Mouse (Mus musculus) forebrain, embryonic 12.5 days (tissue): ENCODE measurements around the gene Was. TPM values are rescaled to one million over a fixed set of nuclear protein-coding genes. Genes with fewer than 3 reads are reported as not detected.
"Not testable (repeated sequence)": the region's sequence is repeated elsewhere in the genome, so short reads cannot be mapped to it uniquely, and the experiment has no call there.

Experiments used
- ATAC-seq: fragments of 200-750 bp; cut with Nextera tagmentation; 2 replicates; pipeline ENCODE4 v1.8.0; 2017; ENCODE audit warnings: moderate TSS enrichment; ENCODE audit not compliant: low FRiP score
- H3K27ac ChIP-seq: fragments of 300-500 bp; sonication (generic); 2 replicates; pipeline ENCODE4 v1.5.1; 2016; ENCODE audit warnings: mild to moderate bottlenecking
- H3K27me3 ChIP-seq: fragments of 300-500 bp; sonication (generic); 2 replicates; pipeline ENCODE4 v1.6.1; 2016; ENCODE audit warnings: mild to moderate bottlenecking
- H3K36me3 ChIP-seq: fragments of 300-500 bp; sonication (generic); replicated peaks from 2 replicates; pipeline ENCODE4 v1.6.1; 2016; ENCODE audit warnings: mild to moderate bottlenecking
- H3K4me1 ChIP-seq: fragments of 300-500 bp; sonication (generic); 2 replicates; pipeline ENCODE4 v1.6.1; 2016
- H3K4me2 ChIP-seq: fragments of 300-500 bp; sonication (generic); 2 replicates; pipeline ENCODE4 v1.6.1; 2016; ENCODE audit warnings: mild to moderate bottlenecking, moderate library complexity
- H3K4me3 ChIP-seq: fragments of 300-500 bp; sonication (generic); replicated peaks from 2 replicates; pipeline ENCODE4 v1.5.1; 2016; ENCODE audit warnings: mild to moderate bottlenecking
- H3K9ac ChIP-seq: fragments of 300-500 bp; sonication (generic); 2 replicates; pipeline ENCODE4 v1.6.1; 2016; ENCODE audit warnings: mild to moderate bottlenecking
- H3K9me3 ChIP-seq: fragments of 300-500 bp; sonication (generic); 2 replicates; pipeline ENCODE4 v1.6.1; 2016
- WGBS: fragments of 180-500 bp; shearing (Covaris S2); methylation state at CpG from one replicate; pipeline ENCODE4 v1.1.7; 2016; 5-methylcytosine and 5-hydroxymethylcytosine counted together
- polyA plus RNA-seq: library from polyadenylated mRNA; unstranded; fragments of >200 nt; fragmentation: Nextera tagmentation; extraction: Ambion mirVana; gene quantifications from 2 replicates; pipeline ENCODE4 v1.2.1, GENCODE M21; 2016

Was gene
- polyA plus RNA-seq, 1 experiment from 2014 or later, result 0.17 TPM

DNA sequence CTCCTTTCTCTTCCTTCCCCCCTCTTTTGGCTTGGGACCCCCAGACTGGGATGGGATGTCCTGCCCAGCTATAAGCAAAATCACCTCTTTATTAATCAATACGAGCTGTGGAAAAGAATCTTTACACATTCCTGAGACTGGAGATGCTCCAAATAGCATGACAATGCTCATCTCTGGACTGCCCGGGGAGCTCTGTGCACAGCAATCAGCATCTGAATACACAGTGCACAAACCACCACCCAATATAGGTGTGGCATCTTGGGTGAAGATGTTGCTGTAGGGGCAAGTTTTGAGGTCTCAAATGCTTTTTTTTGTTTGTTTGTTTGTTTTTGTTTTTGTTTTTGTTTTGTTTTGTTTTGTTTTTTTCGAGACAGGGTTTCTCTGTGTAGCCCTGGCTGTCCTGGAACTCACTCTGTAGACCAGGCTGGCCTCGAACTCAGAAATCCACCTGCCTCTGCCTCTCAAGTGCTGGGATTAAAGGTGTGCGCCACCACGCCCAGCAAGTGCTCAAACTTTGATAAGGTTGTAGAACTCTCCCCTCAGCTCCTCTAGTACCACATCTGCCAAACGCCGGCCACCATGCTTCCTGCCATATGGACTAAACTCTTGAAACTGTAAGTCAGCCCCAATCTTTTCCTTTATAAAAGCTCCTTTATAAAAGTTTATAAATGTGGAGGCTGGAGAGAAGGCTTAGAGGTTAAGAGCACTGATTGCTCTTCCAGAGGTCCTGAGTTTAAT lies 39.1 kb downstream of the Was start:
- H3K4me2 ChIP-seq, H3K9me3 ChIP-seq, H3K9ac ChIP-seq, ATAC-seq, H3K4me3 ChIP-seq, H3K27ac ChIP-seq, H3K36me3 ChIP-seq, H3K4me1 ChIP-seq, H3K27me3 ChIP-seq: not testable (repeated sequence)
- WGBS, result 85% methylated on average over 8 of the region's 8 CpGs

DNA sequence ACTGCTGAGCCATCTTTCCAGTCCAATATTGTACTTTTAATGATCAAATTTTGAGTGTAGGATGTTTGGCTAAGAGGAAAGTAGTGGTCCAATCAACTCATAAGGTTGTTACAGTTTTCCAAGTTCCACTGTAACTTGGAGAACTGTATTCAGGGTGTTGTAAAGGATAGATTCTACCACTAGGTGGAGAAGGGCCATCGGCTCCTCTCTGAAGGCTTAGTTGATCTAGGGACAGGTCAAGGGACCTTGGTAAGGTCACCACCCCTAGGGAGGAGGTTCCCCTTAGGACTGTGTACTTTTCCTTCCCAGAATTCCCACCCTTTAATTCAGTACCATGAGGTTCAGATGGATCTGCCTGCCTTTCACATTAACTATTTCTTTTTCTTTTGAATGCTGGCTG lies 57.3 kb downstream of the Was start:
- Histone ChIP-seq H3K4me1 (no peaks in the 10 kb centered on the region), H3K4me3 (no peak overlapping the region), H3K9ac (no peak overlapping the region), H3K9me3 (no peaks in the 10 kb centered on the region), H3K27me3 (no peaks in the 10 kb centered on the region), H3K4me2 (no peak overlapping the region), H3K36me3 (no peaks in the 10 kb centered on the region), H3K27ac (no peak overlapping the region)
- 65% methylated on average over 1 of the region's 1 CpGs for WGBS
- no peak for ATAC-seq

Other genes starting within 250 kb of the Was start
- 60.8 and 63.0 TPM in 2 replicates for gene Otud5, start 249.1 kb downstream of the Was start, polyA plus RNA-seq
- 10.4 and 13.2 TPM in 2 replicates for gene Pim2, start 212.2 kb downstream of the Was start, polyA plus RNA-seq
- 30.4 and 31.8 TPM in 2 replicates for gene Slc35a2, start 206.5 kb downstream of the Was start, polyA plus RNA-seq
- gene Pqbp1, start 191.2 kb downstream of the Was start, polyA plus RNA-seq, result 169 and 181 TPM in 2 replicates
- 146 and 158 TPM in 2 replicates for gene Timm17b, start 191.1 kb downstream of the Was start, polyA plus RNA-seq
- gene Gm10491, start 182.7 kb downstream of the Was start, polyA plus RNA-seq, result not detected in 2 replicates
- not detected in 2 replicates for gene Gm10490, start 181.0 kb downstream of the Was start, polyA plus RNA-seq
- gene Pcsk1n, start 170.7 kb downstream of the Was start, polyA plus RNA-seq, result 57.6 and 59.9 TPM in 2 replicates
- not detected in 2 replicates for gene Eras, start 161.9 kb downstream of the Was start, polyA plus RNA-seq
- 81.5 and 85.6 TPM in 2 replicates for gene Hdac6, start 142.6 kb downstream of the Was start, polyA plus RNA-seq
- 0.87 and 0.97 TPM in 2 replicates for gene Gata1, start 112.4 kb downstream of the Was start, polyA plus RNA-seq
- gene Glod5, start 72.0 kb downstream of the Was start, polyA plus RNA-seq, result 0.31 and 0.42 TPM in 2 replicates
- 83.3 and 87.9 TPM in 2 replicates for gene Suv39h1, start 15.7 kb downstream of the Was start, polyA plus RNA-seq
- gene Wdr13, start 42.4 kb upstream of the Was start, polyA plus RNA-seq, result 38.6 and 39.1 TPM in 2 replicates
- 484 and 498 TPM in 2 replicates for gene Rbm3, start 55.4 kb upstream of the Was start, polyA plus RNA-seq
- gene Tbc1d25, start 85.7 kb upstream of the Was start, polyA plus RNA-seq, result 13.5 and 14.3 TPM in 2 replicates
- 19.5 and 25.3 TPM in 2 replicates for gene Ebp, start 103.0 kb upstream of the Was start, polyA plus RNA-seq
- 20.1 and 22.9 TPM in 2 replicates for gene Porcn, start 116.0 kb upstream of the Was start, polyA plus RNA-seq
- 42.6 and 44.8 TPM in 2 replicates for gene Ftsj1, start 161.9 kb upstream of the Was start, polyA plus RNA-seq
- 3.3 and 3.9 TPM in 2 replicates for gene Slc38a5, start 180.6 kb upstream of the Was start, polyA plus RNA-seq
- gene Ssxb10, start 236.9 kb upstream of the Was start, polyA plus RNA-seq, result not detected in 2 replicates